Mouse (Mus musculus) ES-E14 (cell line): ENCODE measurements around the gene Mgea5.

Experiments
- CHD2 ChIP-seq: IDR thresholded peaks from 2 replicates; pipeline ENCODE4 v1.6.1; 2014; ENCODE audit warnings: mild to moderate bottlenecking, low read depth, low read length, inconsistent platforms
- HCFC1 ChIP-seq: IDR thresholded peaks from 2 replicates; pipeline ENCODE4 v1.6.1; 2012; ENCODE audit warnings: low read length, inconsistent platforms, borderline replicate concordance; ENCODE audit not compliant: insufficient read depth
- MAFK ChIP-seq: IDR thresholded peaks from 2 replicates; pipeline ENCODE4 v1.6.1; 2014; ENCODE audit warnings: mild to moderate bottlenecking, low read depth, low read length, inconsistent platforms; ENCODE audit not compliant: insufficient read depth

GRCm38 (mm10) chr19:45807732-45808131 is 24.1 kb upstream of the Mgea5 start:
- TF ChIP-seq CHD2 = no peak
- no peak for TF ChIP-seq HCFC1
- no peak for TF ChIP-seq MAFK
